Mouse (Mus musculus) midbrain, embryonic 13.5 days (tissue): ENCODE measurements around the gene Cntnap5c. TPM values are rescaled to one million over a fixed set of nuclear protein-coding genes. Genes with fewer than 3 reads are reported as not detected.

ENCODE experiments used
- ATAC-seq: fragments of 200-750 bp; cut with Nextera tagmentation; 2 replicates; pipeline ENCODE4 v1.8.0; 2017; ENCODE audit warnings: mild to moderate bottlenecking, moderate TSS enrichment, moderate library complexity
- H3K27ac ChIP-seq: fragments of 300-500 bp; sonication (generic); 2 replicates; pipeline ENCODE4 v1.5.1; 2015; ENCODE audit warnings: inconsistent platforms, mild to moderate bottlenecking, moderate library complexity
- H3K27me3 ChIP-seq: fragments of 300-500 bp; sonication (generic); 2 replicates; pipeline ENCODE4 v1.6.1; 2015; ENCODE audit warnings: mild to moderate bottlenecking, inconsistent platforms
- H3K36me3 ChIP-seq: fragments of 300-500 bp; sonication (generic); 2 replicates; pipeline ENCODE4 v1.6.1; 2015; ENCODE audit warnings: mild to moderate bottlenecking, inconsistent platforms
- H3K4me1 ChIP-seq: fragments of 300-500 bp; sonication (generic); replicated peaks from 2 replicates; pipeline ENCODE4 v1.6.1; 2015; ENCODE audit warnings: inconsistent platforms
- H3K4me2 ChIP-seq: fragments of 300-500 bp; sonication (generic); replicated peaks from 2 replicates; pipeline ENCODE4 v1.6.1; 2015; ENCODE audit warnings: moderate library complexity, mild to moderate bottlenecking, inconsistent platforms
- H3K4me3 ChIP-seq: fragments of 300-500 bp; sonication (generic); replicated peaks from 2 replicates; pipeline ENCODE4 v1.5.1; 2015; ENCODE audit warnings: mild to moderate bottlenecking, inconsistent platforms
- H3K9ac ChIP-seq: fragments of 300-500 bp; sonication (generic); replicated peaks from 2 replicates; pipeline ENCODE4 v1.6.1; 2015; ENCODE audit warnings: mild to moderate bottlenecking, inconsistent platforms
- H3K9me3 ChIP-seq: fragments of 300-500 bp; sonication (generic); 2 replicates; pipeline ENCODE4 v1.6.1; 2016; ENCODE audit warnings: mild to moderate bottlenecking, inconsistent platforms
- WGBS: fragments of 180-500 bp; shearing (Covaris S2); methylation state at CpG from one replicate; pipeline ENCODE4 v1.1.7; 2015; 5-methylcytosine and 5-hydroxymethylcytosine counted together
- polyA plus RNA-seq: library from polyadenylated mRNA; unstranded; fragments of >200 nt; fragmentation: Nextera tagmentation; extraction: Ambion mirVana; gene quantifications from 2 replicates; pipeline ENCODE4 v1.2.1, GENCODE M21; 2015

Gene Cntnap5c
- polyA plus RNA-seq, 1 experiment from 2014 or later: 2.0 TPM

GRCm38 (mm10) chr17:58408756-58409155, 639.4 kb downstream of the Cntnap5c start:
- Histone ChIP-seq H3K36me3 (no peaks in the 10 kb centered on the region), H3K4me2 (no peak overlapping the region), H3K9me3 (no peaks in the 10 kb centered on the region), H3K27me3 (no peaks in the 10 kb centered on the region), H3K27ac (no peak overlapping the region), H3K4me1 (no peaks in the 10 kb centered on the region), H3K9ac (no peak overlapping the region), H3K4me3 (no peak overlapping the region)
- WGBS: 74% methylated on average over 1 of the region's 1 CpGs
- no peak for ATAC-seq

GRCm38 (mm10) chr17:58437443-58437842, 668.1 kb downstream of the Cntnap5c start:
- no peaks in the 10 kb centered on the region for H3K27me3 ChIP-seq
- H3K4me1 ChIP-seq: no peaks in the 10 kb centered on the region
- no peak overlapping the region for H3K9ac ChIP-seq
- no peak overlapping the region for H3K4me2 ChIP-seq
- ATAC-seq: peak; percentile 76
- no peak overlapping the region for H3K4me3 ChIP-seq
- no peaks in the 10 kb centered on the region for H3K9me3 ChIP-seq
- no peak overlapping the region for H3K27ac ChIP-seq
- H3K36me3 ChIP-seq: no peaks in the 10 kb centered on the region

Other genes starting within 250 kb of the Cntnap5c start
- not detected in 2 replicates for gene Vmn2r120, start 224.1 kb upstream of the Cntnap5c start, polyA plus RNA-seq
- gene Gm21834, start 27.4 kb upstream of the Cntnap5c start, polyA plus RNA-seq: not detected in 2 replicates